Mouse (Mus musculus): Measurements from ENCODE around the gene St3gal6. TPM values are rescaled to one million over a fixed set of nuclear protein-coding genes. Genes with fewer than 3 reads are reported as not detected.

The St3gal6 gene
- total RNA-seq, 4 experiments from 2014 or later: 14.6 to 24.8 (median 18.9) TPM

DNA sequence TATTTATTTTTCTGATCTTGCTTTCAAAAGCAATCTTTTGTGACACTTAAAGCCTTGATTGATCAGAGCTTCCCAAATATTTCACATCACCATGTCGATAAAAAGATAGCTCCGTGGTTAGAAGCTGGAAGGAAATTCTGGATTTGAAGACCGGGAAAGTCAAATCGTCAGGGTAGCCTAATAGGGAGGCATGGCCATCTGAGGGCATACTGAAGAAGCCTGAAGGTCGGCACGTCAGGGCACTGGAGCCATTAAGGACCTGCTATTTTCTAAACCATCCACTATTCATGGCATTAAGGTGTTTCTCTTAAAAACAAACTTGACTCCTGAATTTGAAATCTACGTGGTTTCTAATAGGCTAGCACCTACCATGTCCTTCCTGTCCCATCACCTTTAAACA is 2.1 kb downstream of the St3gal6 start:
- DNase-seq (ENCODE audit: low spot score in 2 of 2): no peak

DNA sequence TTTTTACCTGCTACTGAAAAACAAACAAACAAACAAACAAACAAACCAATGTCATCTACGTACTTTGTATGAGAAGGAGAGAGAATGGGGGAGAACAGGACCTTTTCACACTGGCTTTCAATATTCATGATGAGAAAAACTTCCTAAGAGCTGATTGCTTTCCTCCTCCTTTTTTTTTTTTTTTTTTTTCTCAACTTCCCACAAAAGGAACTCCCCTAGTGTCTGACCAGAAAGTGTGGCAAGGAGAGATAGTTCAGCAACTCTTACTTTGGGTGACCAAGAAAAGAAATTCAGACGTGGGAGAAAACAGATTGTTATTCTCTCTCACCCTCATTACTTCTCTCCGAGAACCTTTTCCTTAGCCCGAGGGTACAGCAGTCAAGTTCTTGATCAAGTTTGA is 2.9 kb downstream of the St3gal6 start:
- no peak for DNase-seq (ENCODE audit: low spot score in 2 of 2)

DNA sequence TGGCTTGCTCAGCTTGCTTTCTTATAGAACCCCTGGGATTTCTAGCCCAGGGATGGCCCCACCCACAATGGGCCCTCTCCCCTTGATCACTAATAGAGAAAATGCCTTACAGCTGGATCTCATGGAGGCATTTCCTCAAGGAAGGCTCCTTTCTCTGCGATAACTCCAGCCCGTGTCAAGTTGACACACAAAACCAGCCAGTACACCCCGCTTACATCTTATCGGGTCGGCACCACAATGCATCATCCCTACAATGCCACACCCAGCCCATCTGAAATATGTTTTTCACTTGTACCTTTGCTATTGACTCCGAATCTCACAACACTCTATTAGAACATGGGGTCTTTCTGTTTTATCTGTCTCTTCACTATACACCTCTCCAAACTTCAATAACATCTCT is 3.6 kb downstream of the St3gal6 start:
- DNase-seq (ENCODE audit: low spot score in 2 of 2): no peak

DNA sequence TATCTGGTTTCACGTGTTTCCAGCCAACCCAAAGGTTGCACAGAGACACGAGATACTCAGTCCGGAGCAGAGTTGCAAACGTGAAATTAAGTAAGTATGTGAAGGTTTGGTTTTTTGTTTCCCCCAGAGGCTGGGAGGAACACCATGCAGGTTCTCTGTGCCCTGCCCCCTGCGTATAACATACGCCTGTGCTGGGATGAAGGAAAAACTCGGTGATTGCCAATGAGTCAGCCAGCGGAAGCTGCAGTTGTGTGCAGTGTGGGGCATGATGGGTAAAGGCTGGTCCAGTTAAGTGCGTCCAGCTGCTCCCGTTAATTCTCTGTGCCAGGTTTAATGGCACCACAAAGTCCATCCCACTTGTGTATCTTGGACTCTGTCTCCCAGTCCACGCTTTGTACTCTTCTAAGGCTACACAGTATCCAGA is 4.4 kb downstream of the St3gal6 start:
- no peak for DNase-seq (ENCODE audit: low spot score in 2 of 2)

DNA sequence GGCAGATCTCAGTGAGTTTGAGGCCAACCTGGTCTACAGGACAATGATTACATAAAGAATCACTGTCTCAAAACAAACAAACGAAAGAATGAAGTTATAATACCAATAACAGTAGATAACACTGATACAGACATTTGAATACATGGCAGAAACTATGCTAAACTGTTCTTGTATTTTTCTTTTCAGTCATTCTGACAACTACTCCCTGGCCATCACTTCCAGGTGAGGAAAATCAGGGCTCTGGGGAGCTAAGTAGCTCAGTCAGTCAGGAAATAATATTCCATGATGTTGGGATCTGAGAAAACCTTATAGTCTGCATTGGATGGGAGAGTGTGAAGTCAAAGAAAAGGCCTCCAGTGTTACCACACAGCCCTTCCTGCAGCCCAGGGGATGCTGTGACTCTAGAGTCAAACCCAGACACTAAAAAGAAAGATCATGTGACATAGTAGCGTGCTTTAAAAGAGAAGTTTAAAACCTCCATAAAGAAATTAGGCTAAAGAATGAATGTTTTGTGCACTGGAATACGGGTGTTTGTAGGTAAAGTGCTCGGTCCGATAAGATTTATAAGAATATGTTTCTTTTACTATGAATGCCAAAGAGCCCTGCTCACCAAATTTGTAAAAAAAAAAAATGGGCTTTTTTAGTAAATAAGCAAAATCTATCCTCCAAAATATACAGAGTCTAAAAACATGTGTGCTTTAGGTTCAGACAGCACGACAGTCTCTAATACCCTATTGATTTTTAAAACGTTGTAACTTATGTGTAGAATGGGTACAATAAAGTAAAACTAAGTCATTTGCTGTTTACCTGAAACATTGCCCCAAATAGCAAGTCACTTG is 6.9 kb downstream of the St3gal6 start:
- DNase-seq (ENCODE audit: low spot score in 2 of 2): no peak

DNA sequence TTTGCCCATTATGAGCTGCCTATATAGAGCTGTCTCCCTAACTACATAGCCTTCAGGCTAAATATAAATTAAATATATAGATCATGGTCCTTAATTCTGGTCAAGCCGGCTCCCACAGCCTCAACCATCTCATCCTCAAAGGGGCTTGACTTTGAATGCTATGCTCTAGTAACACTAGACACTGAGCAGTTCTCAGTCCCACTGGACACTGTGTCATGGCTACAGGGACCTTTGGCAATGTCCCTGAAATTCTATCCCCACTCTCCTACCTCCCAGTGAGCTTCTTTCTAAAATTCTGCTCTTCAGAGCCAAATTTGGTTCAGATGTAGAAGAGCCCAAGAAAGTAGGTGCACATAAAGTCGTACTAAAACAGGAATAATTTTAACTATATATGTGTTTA is 7.9 kb downstream of the St3gal6 start:
- DNase-seq (ENCODE audit: low spot score in 2 of 2): no peak

DNA sequence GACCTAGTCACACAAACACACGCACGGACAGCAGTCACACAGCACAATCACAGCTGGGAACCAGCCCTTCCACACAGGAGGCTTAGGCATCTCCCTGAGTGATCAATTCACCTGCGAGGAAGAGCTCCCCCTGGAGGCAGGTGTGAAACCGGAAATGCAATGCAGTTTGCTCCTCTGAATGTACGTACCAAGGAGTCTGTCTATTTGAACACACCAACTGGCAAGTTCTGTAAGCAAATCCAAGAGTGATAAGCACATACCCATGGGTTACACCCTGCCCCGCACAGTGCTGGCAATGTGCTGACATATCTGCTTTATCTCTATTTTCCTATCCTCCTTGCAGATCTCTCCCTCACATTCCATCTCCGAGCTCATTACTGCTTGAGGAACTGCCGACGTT is 9.5 kb downstream of the St3gal6 start:
- no peak for DNase-seq (ENCODE audit: low spot score in 2 of 2)

DNA sequence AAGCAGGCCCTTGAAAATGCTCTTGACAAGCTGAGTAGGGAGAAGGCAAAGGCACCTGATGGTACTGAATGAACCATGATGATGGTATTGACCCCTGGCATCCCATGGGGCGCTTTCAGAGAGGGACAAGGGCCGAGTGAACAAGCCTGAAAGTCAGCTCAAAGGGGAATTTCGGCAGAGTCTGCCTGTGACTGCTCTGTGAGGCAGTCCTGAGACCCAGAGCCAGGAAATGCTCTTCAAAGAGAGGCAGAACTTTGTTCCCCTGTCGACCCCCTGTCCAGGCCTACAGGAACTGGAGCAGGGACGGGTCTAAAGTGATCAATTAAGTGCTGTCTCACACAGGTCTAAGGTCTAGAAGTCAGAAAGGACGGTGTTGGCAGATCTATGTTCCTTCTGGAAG is 10.3 kb downstream of the St3gal6 start:
- DNase-seq (ENCODE audit: low spot score in 2 of 2): no peak

DNA sequence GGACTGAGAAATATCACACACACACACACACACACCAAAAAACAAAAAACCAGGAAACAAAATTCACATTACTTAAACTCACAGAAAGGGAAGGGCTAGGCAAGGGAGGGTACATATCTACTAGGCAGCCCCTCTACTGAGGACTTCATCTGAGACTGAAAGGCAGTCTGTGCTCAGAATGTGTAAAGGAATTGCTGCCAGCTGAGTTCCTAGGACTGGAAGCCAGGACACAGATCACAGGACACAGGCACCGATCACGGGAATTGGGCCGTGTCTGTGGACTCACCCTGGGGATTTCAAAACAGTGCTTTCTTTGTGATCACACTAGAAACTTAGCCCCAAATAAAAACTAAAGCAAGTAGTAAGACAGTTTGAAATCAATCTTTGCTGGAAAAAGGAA is 11.2 kb downstream of the St3gal6 start:
- peak; percentile 22 to 30 for DNase-seq (ENCODE audit: low spot score in 2 of 2)

DNA sequence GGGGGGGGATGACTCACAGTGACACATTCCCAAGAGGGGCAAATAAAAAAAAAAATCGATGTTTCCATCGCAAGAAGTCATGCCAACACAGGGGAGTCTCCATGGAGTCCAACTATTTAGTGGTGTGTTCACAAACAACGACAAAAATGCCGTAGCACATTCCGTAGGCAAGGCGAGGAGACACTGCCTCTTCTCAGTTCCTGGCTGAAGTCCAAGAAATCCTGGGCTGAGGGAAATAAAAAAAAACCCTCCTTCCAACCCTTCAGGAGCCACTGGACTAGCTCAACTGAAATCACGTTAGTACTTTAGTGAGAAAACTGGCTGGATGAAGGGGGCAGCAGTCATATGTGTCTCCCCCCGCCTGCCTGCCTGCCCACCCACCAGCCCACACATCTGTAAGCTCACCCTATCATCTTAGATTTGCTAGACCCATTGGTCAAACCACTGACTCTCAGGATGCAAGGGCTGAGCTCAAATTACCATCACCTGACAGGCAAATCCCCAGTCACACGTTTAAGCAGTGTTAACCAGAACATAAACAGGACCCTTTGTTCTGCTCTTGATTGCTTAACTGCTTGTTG is 11.8 kb downstream of the St3gal6 start:
- DNase-seq (ENCODE audit: low spot score in 2 of 2): no peak

DNA sequence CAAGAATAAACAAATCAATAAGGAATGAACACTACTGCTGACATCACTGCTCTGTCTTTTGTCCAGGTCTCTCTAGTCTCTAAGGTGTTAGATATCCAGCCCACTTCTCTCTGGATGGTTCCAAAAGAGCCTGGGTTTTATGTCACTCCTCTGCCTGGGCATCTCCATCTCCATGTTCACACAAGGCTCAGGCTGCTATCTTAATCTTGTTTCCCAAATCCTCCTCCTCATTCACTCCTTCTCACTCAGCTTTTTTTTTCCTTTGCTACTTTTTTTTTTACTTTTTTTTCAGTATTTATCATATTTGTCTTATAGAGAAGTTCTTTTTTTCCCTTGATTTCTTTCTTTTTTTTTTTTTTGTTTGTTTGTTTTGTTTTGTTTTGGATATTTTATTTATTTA is 19.1 kb downstream of the St3gal6 start:
- no peak for DNase-seq (ENCODE audit: low spot score in 2 of 2)

DNA sequence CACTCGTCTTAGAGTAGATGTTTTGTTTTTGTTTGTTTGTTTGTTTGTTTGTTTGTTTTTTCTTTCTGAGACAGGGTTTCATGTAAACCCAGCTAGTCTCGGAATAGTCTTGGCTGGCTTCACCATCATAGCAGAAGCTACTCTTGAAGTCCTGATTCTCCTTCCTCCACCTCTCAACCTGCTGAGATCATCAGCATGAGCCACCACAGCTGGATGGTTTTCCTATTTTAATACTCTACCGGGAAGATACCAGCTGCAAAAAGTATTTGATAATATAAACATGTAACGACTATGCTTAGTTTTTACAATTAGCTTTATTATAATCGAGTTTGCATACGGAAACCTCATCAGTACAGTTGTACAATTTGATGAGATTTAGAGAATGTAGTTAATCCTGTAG is 21.5 kb downstream of the St3gal6 start:
- no peak for DNase-seq (ENCODE audit: low spot score in 2 of 2)

DNA sequence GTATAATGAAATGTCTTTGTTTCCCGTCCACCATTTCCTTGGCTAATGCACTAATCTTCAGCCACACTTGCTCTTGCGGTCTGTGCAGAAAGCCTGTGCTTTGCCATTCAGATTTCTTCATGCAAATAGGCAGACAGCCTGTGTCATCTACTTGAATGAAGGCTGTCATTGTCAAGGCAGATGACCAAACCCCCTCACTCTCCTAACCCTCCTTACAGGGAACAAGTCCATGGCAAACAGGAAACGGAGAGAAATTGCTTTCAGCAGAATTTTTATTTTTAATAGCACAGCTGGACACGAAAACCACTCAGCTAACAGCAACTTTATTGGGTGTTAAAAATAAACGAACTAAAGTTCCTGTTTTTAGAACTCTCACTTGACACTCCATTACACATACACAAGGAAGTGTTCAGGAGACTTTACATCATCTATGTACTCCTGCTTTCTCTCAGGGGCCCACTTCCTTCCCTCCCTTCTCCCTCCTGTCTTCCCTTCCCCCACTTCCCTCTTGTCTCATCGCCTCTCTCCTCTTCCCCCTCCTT is 22.2 kb downstream of the St3gal6 start:
- DNase-seq (ENCODE audit: low spot score in 2 of 2): no peak

DNA sequence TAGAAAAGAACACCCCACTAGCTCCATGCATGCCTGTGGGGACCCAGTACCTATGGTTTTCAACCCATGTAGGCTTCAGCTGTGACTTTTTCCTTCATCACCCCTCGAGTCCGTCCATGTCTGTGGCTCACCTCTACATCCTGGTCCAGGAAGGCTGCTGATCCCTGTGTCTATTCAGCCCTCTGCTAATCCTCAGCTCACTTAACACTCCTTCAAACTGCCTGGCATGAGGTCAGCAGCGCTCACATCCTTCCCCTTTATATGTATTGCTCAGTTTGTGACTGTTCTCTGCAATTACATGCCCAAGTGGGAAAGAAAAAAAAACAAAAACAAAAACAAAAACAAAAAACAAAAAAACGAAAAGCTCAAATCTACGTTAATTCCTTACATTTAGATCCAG is 24.4 kb downstream of the St3gal6 start:
- no peak for DNase-seq (ENCODE audit: low spot score in 2 of 2)

DNA sequence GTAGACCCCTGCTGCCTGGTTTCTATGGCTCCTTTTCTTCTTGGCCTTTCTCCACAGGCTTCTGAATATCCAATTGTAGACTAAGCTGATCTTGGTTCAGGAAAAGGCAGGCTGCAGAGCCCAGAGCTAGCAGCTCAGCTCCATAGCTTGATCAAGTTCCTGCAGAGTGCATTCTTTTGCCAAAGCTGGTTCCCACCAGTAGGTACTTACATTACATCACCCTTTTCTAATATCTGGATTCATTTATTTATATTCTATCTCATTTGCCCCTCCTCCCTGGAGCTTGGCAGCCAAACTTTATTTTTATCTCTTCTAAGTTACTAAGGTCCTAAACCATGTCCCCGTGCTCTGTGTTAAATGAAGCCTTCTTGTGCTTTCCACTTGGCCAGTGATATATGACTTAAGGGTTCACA is 24.9 kb downstream of the St3gal6 start:
- no peak for DNase-seq (ENCODE audit: low spot score in 2 of 2)

DNA sequence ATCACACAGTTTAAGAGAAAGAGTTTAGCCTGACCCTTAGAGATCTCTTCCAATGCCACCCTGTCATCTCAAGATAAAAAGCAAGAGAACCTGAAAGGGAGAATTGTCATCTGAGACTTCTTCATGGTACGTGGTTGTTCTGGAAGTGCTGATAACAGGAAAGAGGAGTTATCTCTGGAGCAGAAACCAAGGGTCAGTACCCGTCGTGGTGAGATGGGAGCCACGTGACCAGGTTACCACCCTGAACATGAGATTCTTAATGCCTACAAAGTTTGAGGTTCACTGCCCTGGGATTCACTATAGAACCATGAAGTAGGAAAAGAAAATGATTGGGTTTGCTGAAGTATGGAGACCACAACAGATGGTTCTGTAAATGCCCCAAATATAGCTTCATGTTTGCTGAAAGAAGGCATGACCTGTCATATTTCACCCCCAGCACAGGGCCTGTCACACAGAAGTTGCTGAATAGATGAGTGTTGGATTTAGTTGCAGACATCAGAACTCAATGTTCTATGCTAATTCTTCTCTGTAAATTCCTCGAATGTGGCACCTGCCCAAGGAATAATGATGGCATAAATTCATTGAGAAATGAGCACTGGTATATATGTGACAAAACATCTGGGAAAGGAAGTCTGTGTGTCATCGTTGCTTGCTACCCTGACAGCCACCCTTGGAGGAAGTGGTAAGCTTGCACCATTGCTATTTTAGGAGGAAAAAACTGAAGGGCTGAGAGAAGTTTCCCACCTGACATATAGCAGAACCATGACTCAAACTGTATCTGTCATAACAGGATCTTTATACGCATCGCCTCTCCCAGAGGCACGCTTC is 25.9 kb downstream of the St3gal6 start:
- DNase-seq (ENCODE audit: low spot score in 2 of 2): no peak

DNA sequence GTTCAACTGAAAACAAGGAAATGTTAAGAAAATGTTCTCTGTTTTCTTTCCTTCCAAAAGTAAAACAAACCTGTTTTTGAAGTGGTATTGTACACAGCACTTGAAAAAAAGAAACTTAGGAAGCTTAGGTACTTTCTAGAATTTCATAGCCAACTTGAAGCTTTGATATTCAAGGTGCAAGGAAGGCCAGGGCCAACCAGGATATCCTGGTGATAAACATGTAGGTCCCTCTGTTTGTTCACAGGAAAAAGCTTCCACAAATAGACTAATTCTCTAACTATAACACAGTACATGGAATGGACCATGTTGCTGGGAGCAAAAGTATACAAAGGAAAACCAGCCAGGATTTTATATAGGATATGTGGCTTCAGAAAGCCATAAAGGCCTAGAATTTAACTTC is 27.3 kb downstream of the St3gal6 start:
- no peak for DNase-seq (ENCODE audit: low spot score in 2 of 2)

DNA sequence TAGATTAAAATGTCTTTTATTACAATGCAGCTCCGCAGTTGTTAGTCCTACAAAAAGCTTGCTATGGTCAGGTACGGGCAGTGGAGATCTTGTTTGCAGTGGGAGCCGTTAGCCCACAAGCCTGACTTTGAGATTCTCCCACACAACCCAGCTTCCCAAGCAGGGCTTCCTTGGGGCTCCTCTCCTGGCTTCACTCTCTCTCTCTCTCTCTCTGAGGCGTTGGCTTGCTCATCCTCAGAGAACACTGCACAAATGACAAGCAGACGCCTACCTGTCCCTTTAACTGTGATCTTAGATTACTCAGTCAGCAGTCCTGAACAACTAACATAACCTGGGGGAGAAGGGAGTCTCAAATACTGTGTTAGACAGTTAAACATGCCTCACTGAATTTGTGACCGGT is 36.2 kb downstream of the St3gal6 start:
- no peak for DNase-seq (ENCODE audit: low spot score in 2 of 2)

DNA sequence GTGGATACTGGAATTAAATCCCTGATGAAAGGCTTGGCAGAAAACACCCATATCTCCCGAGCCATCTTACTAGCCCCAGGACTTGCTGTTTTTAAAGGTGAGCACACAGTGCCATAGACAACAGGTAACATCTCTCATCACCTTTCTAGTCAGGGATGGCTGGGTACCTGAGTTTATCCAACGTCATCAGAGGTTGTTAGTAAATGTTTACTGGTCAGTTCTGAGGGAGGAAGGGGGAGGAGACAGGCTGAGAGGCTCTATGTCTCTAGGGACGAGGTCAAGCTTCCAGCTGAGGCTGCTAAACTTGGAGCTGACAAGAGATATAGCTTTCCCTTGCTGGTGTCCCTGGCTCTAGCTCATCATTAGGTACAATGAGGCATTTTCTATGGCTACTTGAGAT is 41.7 kb downstream of the St3gal6 start:
- DNase-seq (ENCODE audit: low spot score in 2 of 2): no peak

DNA sequence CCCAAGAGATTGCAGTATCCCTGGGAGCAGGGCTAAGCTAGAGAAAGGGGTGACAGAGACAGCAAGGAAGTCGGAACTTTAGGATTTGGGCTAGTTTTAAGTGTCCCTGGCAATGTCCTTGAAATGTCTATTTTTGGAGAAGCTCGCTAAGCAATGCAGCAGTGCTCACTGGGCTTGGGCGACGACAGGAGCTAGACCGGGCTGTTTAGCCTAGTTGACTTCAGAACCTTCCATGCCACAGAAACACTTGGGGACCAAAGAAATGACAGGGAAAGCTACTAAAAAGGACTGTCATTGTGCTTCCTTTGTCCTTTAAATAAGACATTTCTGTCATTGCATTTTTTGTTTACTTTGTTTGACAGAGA is 42.2 kb downstream of the St3gal6 start:
- DNase-seq (ENCODE audit: low spot score in 2 of 2): no peak

DNA sequence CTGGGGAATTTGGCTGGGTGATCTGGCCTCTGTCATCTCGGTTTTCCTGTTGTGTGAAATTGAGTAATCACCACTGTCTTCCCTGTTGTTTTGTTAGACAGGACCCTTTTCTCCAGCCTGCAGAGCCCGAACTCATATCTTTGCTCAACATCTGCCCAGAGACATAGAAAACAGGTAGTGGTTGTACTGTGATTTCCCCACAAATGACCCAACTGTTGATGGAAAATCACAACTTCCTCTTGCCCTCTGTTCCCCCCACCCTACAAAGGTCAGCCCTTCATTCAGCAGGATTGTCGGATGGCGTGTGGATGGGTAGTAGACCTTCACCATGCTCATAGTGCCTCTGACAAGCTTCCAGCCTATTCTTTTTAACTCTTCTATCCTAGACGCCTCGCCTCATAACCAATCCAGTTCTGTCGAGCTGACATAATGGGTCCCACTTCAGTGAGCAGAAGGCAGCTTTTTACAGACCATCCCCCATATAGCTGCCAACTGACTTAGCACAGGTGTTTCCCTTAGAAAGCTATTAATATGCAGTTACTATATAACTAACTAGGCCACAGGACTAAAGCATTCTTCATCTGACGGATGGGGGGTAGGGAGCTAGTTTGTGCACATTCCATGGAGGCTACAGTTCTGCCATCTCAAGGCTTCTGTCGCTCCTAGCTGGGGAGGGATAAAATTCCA is 42.7 kb downstream of the St3gal6 start:
- no peak for DNase-seq (ENCODE audit: low spot score in 2 of 2)
